Mouse (Mus musculus) hindbrain, postnatal 0 days (tissue): ENCODE measurements around the gene Churc1. TPM values are rescaled to one million over a fixed set of nuclear protein-coding genes. Genes with fewer than 3 reads are reported as not detected.
A peak's percentile ranks its signal among the peaks of the same experiment; 100 is the strongest.

ENCODE experiments used
- ATAC-seq: fragments of 200-750 bp; cut with Nextera tagmentation; 2 replicates; pipeline ENCODE4 v1.8.0; 2017; ENCODE audit warnings: mild to moderate bottlenecking, moderate TSS enrichment, moderate library complexity
- DNase-seq: peaks from one replicate; pipeline ENCODE4 v3.0.0-alpha.2; 2015; ENCODE audit warnings: low spot score
- H3K27ac ChIP-seq: fragments of 300-500 bp; sonication (generic); 2 replicates; pipeline ENCODE4 v1.5.1; 2014; ENCODE audit warnings: mild to moderate bottlenecking
- H3K27me3 ChIP-seq: fragments of 300-500 bp; sonication (generic); 2 replicates; pipeline ENCODE4 v1.6.1; 2014; ENCODE audit warnings: low read length, mixed read lengths; ENCODE audit not compliant: insufficient read depth
- H3K36me3 ChIP-seq: fragments of 300-500 bp; sonication (generic); 2 replicates; pipeline ENCODE4 v1.6.1; 2014; ENCODE audit warnings: low read length, mixed read lengths; ENCODE audit not compliant: insufficient read depth
- H3K4me1 ChIP-seq: fragments of 300-500 bp; sonication (generic); 2 replicates; pipeline ENCODE4 v1.6.1; 2014; ENCODE audit warnings: antibody characterized with exemption, low read length, mixed read lengths; ENCODE audit not compliant: insufficient read depth
- H3K4me2 ChIP-seq: fragments of 300-500 bp; sonication (generic); 2 replicates; pipeline ENCODE4 v1.6.1; 2014; ENCODE audit warnings: low read depth, mild to moderate bottlenecking, low read length, moderate library complexity, mixed read lengths
- H3K4me3 ChIP-seq: fragments of 300-500 bp; sonication (generic); 2 replicates; pipeline ENCODE4 v1.5.1; 2014; ENCODE audit warnings: low read length
- H3K9ac ChIP-seq: fragments of 300-500 bp; sonication (generic); replicated peaks from 2 replicates; pipeline ENCODE4 v1.6.1; 2014; ENCODE audit warnings: mild to moderate bottlenecking, low read length, moderate library complexity, mixed read lengths
- H3K9me3 ChIP-seq: fragments of 300-500 bp; sonication (generic); 2 replicates; pipeline ENCODE4 v1.6.1; 2016; ENCODE audit warnings: low read length, mixed read lengths
- CTCF ChIP-seq: IDR thresholded peaks from 2 replicates; pipeline ENCODE4 v1.5.1; 2016; ENCODE audit warnings: antibody characterized with exemption, control low read depth, low read depth
- WGBS: fragments of 180-500 bp; shearing (Covaris S2); extraction: QIAGEN DNeasy Blood & Tissue Kit; methylation state at CpG from one replicate; pipeline ENCODE4 v1.1.7; 2014; 5-methylcytosine and 5-hydroxymethylcytosine counted together
- polyA plus RNA-seq: library from polyadenylated mRNA; unstranded; fragments of >200 nt; fragmentation: Nextera tagmentation; extraction: Ambion mirVana; gene quantifications from 2 replicates; pipeline ENCODE4 v1.2.1, GENCODE M21; 2015
- total RNA-seq: library from RNA; depleted of rRNA; stranded (reverse); fragments of >200 nt; gene quantifications from 2 replicates; pipeline ENCODE4 v1.2.3, GENCODE M21; 2014; rRNA removed

Churc1 gene
- total and polyA plus RNA-seq, 2 experiments from 2014 or later, result 46.8 to 164 TPM

GRCm38 (mm10) chr12:76832704-76833103, 67.4 kb downstream of the Churc1 start:
- no peaks in the 10 kb centered on the region for H3K36me3 ChIP-seq
- peak; percentile 86 for TF ChIP-seq CTCF
- peak; percentile 69 for DNase-seq
- no peak overlapping the region for H3K27ac ChIP-seq
- WGBS, result 5% methylated on average over 3 of the region's 3 CpGs
- no peak overlapping the region for H3K9ac ChIP-seq
- no peaks in the 10 kb centered on the region for H3K4me1 ChIP-seq
- no peaks in the 10 kb centered on the region for H3K9me3 ChIP-seq
- H3K27me3 ChIP-seq, result no peaks in the 10 kb centered on the region
- no peak overlapping the region for H3K4me3 ChIP-seq
- no peak for ATAC-seq
- H3K4me2 ChIP-seq, result no peak overlapping the region

Other genes starting within 250 kb of the Churc1 start
- 5.4 and 6.8 TPM in 2 replicates for gene Plekhg3, start 234.6 kb upstream of the Churc1 start, total RNA-seq
- gene Plekhg3, start 234.6 kb upstream of the Churc1 start, polyA plus RNA-seq, result 1.3 and 1.8 TPM in 2 replicates
- 45.4 and 50.1 TPM in 2 replicates for gene Sptb, start 55.0 kb upstream of the Churc1 start, total RNA-seq
- gene Sptb, start 55.0 kb upstream of the Churc1 start, polyA plus RNA-seq, result 5.5 and 5.8 TPM in 2 replicates
- gene Fntb, start 51 bp downstream of the Churc1 start, total RNA-seq, result 31.3 and 33.2 TPM in 2 replicates
- gene Fntb, start 51 bp downstream of the Churc1 start, polyA plus RNA-seq, result 35.0 and 36.2 TPM in 2 replicates
- not detected in 2 replicates for gene Gpx2, start 30.0 kb downstream of the Churc1 start, total RNA-seq
- gene Gpx2, start 30.0 kb downstream of the Churc1 start, polyA plus RNA-seq, result 0.16 and 0.30 TPM in 2 replicates
- gene Rab15, start 57.4 kb downstream of the Churc1 start, total RNA-seq, result 86.8 and 110 TPM in 2 replicates
- 53.9 and 56.5 TPM in 2 replicates for gene Rab15, start 57.4 kb downstream of the Churc1 start, polyA plus RNA-seq
- gene Max, start 196.7 kb downstream of the Churc1 start, total RNA-seq, result 44.0 and 60.1 TPM in 2 replicates
- 18.2 TPM in 2 replicates for gene Max, start 196.7 kb downstream of the Churc1 start, polyA plus RNA-seq